Mouse (Mus musculus) macrophage (primary cell): ENCODE data around the gene Olfr889. TPM values are rescaled to one million over a fixed set of nuclear protein-coding genes. Genes with fewer than 3 reads are reported as not detected.
"Not testable (repeated sequence)": the region's sequence is repeated elsewhere in the genome, so short reads cannot be mapped to it uniquely, and the experiment has no call there.

Experiments
- H3K27ac ChIP-seq: fragments of 350-480 bp; formaldehyde crosslinking; 2 replicates; pipeline ENCODE4 v1.9.0; 2021
- H3K36me3 ChIP-seq: fragments of 350-480 bp; formaldehyde crosslinking; 2 replicates; pipeline ENCODE4 v1.9.0; 2021; ENCODE audit errors: inconsistent target
- H3K4me3 ChIP-seq: fragments of 350-480 bp; formaldehyde crosslinking; 2 replicates; pipeline ENCODE4 v1.9.0; 2021; ENCODE audit errors: inconsistent target
- H3K79me2 ChIP-seq: fragments of 350-480 bp; formaldehyde crosslinking; 2 replicates; pipeline ENCODE4 v1.9.0; 2021; ENCODE audit errors: inconsistent target
- WGBS: methylation state at CpG from one replicate; pipeline ENCODE4 v1.1.7; 2026; ENCODE audit warnings: inconsistent platforms; ENCODE audit not compliant: missing documents; 5-methylcytosine and 5-hydroxymethylcytosine counted together
- polyA plus RNA-seq: library from polyadenylated mRNA; stranded (reverse); fragments of 250-400 nt; gene quantifications from 3 replicates; pipeline ENCODE4 v1.2.4, GENCODE M21; 2018; ENCODE audit warnings: inconsistent platforms
- total RNA-seq, 78 experiments: library from RNA; depleted of rRNA; stranded (reverse); fragments of 250-400 nt; gene quantifications; 1 replicate in 9 of 78; 2 replicates in 24 of 78; 3 replicates in 43 of 78; 4 replicates in 2 of 78; pipeline ENCODE4 v1.2.4; 2018; ENCODE audit warnings: inconsistent platforms in 56 of 78

Gene Olfr889
- not detected for total RNA-seq (2018; cell fraction: chromatin; rRNA removed)
- not detected for total RNA-seq (2018; cell fraction: cytosol; rRNA removed)
- not detected for total RNA-seq (2018; cell fraction: nucleus; rRNA removed)
- not detected in 3 replicates for polyA plus RNA-seq

DNA sequence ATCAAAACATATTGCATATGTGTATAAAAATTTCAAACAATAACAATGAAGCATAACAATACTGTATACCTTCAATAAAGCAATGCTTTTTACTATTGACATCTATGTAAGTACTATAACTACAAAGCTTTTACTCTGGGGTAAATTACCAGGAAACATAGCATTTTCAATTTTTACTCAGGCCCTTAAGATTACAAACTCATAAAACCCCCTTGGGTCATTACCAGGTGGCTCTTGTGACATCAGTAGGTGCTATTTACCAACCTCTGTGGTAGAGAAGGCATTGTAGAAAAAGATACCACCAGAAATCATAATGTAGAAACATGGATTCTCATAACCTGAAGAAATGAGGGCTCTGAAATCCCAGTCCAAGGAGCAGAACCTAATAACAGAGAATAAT, at the start of gene Olfr889:
Olfr889 (plus strand) TSS at position 301 of the 400 bp plus-strand sequence.
- no peaks in the 10 kb centered on the region for H3K79me2 ChIP-seq
- H3K36me3 ChIP-seq = no peaks in the 10 kb centered on the region
- no peak within 1 kb of the TSS for H3K27ac ChIP-seq
- H3K4me3 ChIP-seq = no peak within 1 kb of the TSS

DNA sequence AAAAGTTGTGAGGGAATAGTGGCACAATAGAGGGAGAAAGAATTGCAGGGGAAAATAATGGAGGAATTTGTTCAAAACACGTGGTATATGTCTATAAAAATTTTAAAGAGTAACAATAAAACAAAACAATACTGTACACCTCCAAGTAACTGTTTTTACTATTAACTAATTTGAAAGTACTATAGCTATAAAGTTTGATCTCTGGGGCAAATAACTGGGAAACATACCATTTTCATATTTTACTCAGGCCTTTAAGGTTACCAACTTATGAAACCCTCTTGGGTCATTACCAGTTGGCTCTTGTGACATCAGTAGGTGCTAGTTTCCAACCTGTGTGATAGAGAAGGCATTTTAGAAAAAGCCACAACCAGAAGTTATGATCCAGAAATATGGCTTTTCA, 31.2 kb upstream of the Olfr889 start, which contains the start of gene Olfr887:
Olfr887 (plus strand) TSS at position 301 of the 400 bp plus-strand sequence.
- no peaks in the 10 kb centered on the region for H3K36me3 ChIP-seq
- H3K27ac ChIP-seq = no peak within 1 kb of the TSS
- no peaks in the 10 kb centered on the region for H3K79me2 ChIP-seq
- H3K4me3 ChIP-seq = no peak within 1 kb of the TSS
- WGBS = 78% methylated on average over 1 of the region's 1 CpGs

- Histone ChIP-seq H3K36me3 (no peaks in the 10 kb centered on the region), H3K27ac (no peak within 1 kb of the TSS), H3K4me3 (no peak within 1 kb of the TSS), H3K79me2 (no peaks in the 10 kb centered on the region)
- WGBS = 70% methylated on average over 1 of the region's 1 CpGs
Observed at GRCm38 (mm10) chr9:38107828-38108227, 7.2 kb upstream of the Olfr889 start, which contains the start of gene Olfr888. Gene Olfr888 (plus strand): TSS chr9:38108128.

DNA sequence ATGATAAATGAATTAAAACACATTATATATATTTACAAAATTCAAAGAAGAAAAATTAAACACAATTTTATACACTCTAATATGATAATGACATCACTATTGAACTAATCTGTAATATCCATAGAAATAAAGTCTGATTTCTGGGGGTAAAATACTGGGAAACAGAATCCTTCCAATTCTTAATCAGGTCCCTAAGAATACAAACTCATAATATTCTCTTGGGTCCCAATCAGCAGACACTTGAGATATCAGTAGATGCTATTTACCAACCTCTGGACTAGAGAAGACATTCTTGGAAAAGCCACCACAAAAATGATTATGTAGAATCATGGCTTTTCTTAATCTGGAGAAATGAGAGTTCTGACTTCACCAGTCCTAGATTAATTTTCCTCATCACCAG, 27.2 kb downstream of the Olfr889 start, which contains the start of gene Olfr890:
Olfr890 (plus strand) TSS at position 301 of the 400 bp plus-strand sequence.
- Histone ChIP-seq H3K27ac (no peak within 1 kb of the TSS), H3K36me3 (no peaks in the 10 kb centered on the region), H3K4me3 (no peak within 1 kb of the TSS), H3K79me2 (no peaks in the 10 kb centered on the region)

DNA sequence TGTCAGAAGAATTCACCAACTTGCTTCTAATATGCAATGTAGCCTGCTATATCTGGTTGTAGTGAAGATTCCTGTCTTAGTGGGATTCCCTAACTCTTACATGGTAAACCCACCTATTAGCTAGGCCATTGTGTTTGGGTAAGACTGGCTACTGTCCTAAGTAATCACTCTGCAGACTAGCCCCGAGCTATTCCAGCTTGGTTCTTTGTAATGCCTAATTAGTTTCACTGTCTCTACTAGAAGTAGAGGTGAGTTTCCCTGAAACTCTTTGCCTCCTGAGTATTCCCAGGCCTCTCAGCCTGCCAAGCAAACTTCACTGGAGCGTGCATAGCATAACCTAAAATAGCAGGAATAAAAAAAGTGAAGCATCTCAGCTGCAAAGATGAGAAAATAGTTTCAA, 53.3 kb downstream of the Olfr889 start:
- not testable (repeated sequence) for H3K4me3 ChIP-seq, H3K27ac ChIP-seq, H3K79me2 ChIP-seq, H3K36me3 ChIP-seq
- WGBS = 49% methylated on average over 2 of the region's 2 CpGs

Other genes starting within 250 kb of the Olfr889 start
- gene Olfr145, start 218.5 kb upstream of the Olfr889 start, polyA plus RNA-seq = not detected in 3 replicates
- gene Olfr878, start 197.4 kb upstream of the Olfr889 start, polyA plus RNA-seq = not detected in 3 replicates
- not detected in 3 replicates for gene Olfr881, start 123.4 kb upstream of the Olfr889 start, polyA plus RNA-seq
- not detected in 3 replicates for gene Olfr883, start 89.4 kb upstream of the Olfr889 start, polyA plus RNA-seq
- gene Olfr884, start 68.6 kb upstream of the Olfr889 start, polyA plus RNA-seq = not detected in 3 replicates
- not detected in 3 replicates for gene Olfr885, start 53.9 kb upstream of the Olfr889 start, polyA plus RNA-seq
- not detected in 3 replicates for gene Olfr887, start 31.1 kb upstream of the Olfr889 start, polyA plus RNA-seq
- gene Olfr888, start 7.1 kb upstream of the Olfr889 start, polyA plus RNA-seq = not detected in 3 replicates
- gene Olfr890, start 27.3 kb downstream of the Olfr889 start, polyA plus RNA-seq = not detected in 3 replicates
- not detected in 3 replicates for gene Olfr891, start 65.6 kb downstream of the Olfr889 start, polyA plus RNA-seq
- gene Olfr893, start 93.2 kb downstream of the Olfr889 start, polyA plus RNA-seq = not detected in 3 replicates
- gene Olfr894, start 102.9 kb downstream of the Olfr889 start, polyA plus RNA-seq = not detected in 3 replicates
- not detected in 3 replicates for gene Olfr143, start 137.6 kb downstream of the Olfr889 start, polyA plus RNA-seq
- not detected in 3 replicates for gene Olfr895, start 152.7 kb downstream of the Olfr889 start, polyA plus RNA-seq
- not detected in 3 replicates for gene Olfr896-ps1, start 175.9 kb downstream of the Olfr889 start, polyA plus RNA-seq
- not detected in 3 replicates for gene Olfr25, start 213.9 kb downstream of the Olfr889 start, polyA plus RNA-seq
- not detected in 3 replicates for gene Olfr898, start 233.2 kb downstream of the Olfr889 start, polyA plus RNA-seq